Mouse (Mus musculus): ENCODE results near the gene Rgs7.

Rgs7 gene

GRCm38 (mm10) chr1:175307604-175308003 lies 184.7 kb downstream of the Rgs7 start:
- no peak for DNase-seq (ENCODE audit: extremely low spot score, low read depth, low spot score)

DNA sequence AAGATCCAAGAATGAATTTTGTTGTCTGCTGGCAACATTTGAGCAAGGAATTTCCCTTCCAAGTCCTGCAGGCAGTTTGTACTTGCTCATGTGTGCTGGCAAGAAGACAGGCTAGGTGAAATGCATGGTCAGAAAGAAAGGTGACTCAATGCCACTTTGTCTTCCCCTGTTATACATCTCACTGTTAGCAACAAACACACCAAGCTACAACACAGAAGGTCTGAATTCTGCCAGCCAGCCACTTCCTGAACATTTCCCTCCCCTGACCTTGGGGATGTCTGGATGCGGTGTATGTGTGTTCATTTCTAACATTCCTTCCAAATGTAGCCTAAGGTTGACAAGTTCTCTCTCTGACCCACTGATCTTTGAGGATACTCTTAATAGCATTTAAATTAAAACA lies 191.4 kb downstream of the Rgs7 start:
- DNase-seq (ENCODE audit: extremely low spot score, low read depth, low spot score), result no peak

DNA sequence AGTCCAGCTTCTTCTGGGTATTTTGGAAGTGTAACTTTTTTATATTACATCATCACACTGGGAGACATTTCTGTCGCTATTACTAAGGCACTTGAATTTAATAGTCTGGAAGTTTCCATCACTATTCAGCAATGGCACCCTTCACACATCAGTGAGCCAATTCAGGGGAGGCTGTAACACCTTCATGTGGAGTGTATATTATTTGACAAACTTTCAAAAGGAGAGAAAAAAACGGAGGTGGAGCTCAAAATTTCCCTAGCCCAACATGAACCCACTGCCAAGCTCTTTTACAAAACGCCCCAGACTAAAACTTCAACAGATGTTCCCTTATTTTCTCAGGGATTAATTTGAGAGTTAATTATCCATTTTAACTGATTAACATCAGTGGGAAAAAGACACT lies 191.9 kb downstream of the Rgs7 start:
- no peak for DNase-seq (ENCODE audit: extremely low spot score, low read depth, low spot score)

GRCm38 (mm10) chr1:175299603-175300397 lies 192.5 kb downstream of the Rgs7 start:
- no peak for DNase-seq (ENCODE audit: extremely low spot score, low read depth, low spot score)

DNA sequence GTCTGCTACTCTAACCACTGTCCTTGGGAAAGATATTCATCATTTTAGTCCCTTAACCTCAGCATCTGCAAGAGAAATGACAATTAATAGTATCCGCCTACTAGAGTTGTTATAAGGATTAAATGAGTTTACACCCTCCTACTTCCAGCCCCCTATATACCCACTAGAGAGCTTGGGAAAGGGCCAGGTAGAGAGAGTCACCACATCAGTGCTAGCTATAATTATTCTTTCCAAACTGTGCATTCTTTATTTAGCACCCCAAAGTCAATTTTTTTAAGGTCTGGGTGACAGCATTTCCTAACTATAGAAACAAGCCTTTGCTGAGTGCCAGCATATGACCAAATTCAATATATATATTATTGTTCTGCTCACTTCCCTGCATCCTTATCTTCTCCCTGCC lies 195.4 kb downstream of the Rgs7 start:
- no peak for DNase-seq (ENCODE audit: extremely low spot score, low read depth, low spot score)

- no peak for DNase-seq (ENCODE audit: extremely low spot score, low read depth, low spot score)
Measured at GRCm38 (mm10) chr1:175290072-175290471, 202.2 kb downstream of the Rgs7 start.

DNA sequence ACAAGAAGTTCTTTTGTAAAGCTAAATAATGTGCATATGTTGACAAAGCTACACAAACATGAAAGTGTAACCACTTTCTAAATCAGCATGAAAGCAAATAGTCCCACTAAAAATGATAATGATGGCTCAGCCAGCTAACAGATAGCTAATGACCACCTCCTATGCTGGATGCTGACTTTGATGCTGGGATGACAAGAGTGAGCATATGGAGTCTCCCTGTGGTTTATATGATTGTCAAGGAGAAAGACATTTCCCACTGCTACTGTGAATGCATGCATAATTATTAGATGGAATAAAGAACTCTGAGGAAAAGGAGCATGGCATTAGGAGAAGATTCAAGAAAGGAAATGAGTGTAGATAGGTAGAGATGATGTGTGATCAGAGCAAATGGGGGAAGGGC lies 230.0 kb downstream of the Rgs7 start:
- DNase-seq (ENCODE audit: extremely low spot score, low read depth, low spot score), result no peak

DNA sequence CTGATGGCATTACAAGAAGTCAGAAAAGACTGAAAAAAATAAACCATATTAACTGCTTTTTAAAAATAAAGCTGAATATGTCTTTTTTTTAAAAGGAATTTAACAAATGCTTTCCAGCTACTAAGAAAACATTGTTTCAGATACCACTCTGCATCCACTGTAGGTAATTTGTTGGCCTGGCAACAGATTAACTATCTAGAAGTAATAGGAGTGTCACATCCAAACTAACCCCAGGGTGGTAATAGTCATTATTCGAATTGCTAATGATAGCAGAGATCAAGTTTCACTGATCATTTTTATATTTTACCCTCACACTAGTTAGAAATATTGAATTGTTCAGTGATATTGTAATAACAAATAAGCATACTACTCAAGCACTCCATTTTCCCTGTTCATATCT lies 232.9 kb downstream of the Rgs7 start:
- no peak for DNase-seq (ENCODE audit: extremely low spot score, low read depth, low spot score)

DNA sequence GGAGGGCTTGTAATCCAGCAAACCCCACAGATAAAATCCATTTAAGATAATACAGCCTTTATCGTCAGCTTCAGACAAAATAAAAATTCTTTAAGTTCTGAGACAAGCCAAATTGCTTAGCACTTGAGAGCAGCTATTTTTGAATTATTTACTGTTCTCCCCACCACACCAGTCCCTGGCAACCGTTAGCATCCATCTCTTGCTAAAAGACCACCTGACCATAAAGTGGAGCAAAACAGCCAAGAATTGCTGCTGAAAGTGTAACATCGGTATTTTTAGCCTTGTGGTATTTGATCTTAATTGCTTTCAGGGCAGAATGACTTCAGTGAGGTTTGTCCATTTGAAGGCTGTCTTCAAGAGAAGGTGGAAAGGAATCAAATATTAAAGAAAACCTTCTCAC lies 237.1 kb downstream of the Rgs7 start:
- no peak for DNase-seq (ENCODE audit: extremely low spot score, low read depth, low spot score)

- no peak for DNase-seq (ENCODE audit: extremely low spot score, low read depth, low spot score)
Measured at GRCm38 (mm10) chr1:175254724-175255123, 237.6 kb downstream of the Rgs7 start.

GRCm38 (mm10) chr1:175242135-175242534 lies 250.2 kb downstream of the Rgs7 start:
- DNase-seq (ENCODE audit: extremely low spot score, low read depth, low spot score), result no peak

DNA sequence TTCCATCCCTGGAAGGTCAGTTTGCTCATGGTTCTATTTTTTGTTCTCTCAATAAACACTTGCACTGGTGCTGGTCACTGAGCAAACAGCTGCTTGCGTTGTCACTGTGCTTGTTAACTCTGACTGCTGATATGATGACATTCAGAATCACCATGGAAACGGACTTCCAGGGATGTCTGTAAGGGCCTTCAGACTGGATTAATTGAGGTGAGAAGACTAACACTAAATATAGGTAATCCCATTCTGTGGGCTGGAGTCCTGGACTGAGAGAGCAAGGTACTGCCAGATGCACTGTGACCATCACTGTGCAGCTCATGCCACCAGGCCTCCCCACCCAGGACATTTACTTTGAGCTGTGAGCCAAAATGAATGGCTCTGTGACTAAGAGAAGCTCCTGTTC lies 252.2 kb downstream of the Rgs7 start:
- DNase-seq (ENCODE audit: extremely low spot score, low read depth, low spot score), result no peak

DNA sequence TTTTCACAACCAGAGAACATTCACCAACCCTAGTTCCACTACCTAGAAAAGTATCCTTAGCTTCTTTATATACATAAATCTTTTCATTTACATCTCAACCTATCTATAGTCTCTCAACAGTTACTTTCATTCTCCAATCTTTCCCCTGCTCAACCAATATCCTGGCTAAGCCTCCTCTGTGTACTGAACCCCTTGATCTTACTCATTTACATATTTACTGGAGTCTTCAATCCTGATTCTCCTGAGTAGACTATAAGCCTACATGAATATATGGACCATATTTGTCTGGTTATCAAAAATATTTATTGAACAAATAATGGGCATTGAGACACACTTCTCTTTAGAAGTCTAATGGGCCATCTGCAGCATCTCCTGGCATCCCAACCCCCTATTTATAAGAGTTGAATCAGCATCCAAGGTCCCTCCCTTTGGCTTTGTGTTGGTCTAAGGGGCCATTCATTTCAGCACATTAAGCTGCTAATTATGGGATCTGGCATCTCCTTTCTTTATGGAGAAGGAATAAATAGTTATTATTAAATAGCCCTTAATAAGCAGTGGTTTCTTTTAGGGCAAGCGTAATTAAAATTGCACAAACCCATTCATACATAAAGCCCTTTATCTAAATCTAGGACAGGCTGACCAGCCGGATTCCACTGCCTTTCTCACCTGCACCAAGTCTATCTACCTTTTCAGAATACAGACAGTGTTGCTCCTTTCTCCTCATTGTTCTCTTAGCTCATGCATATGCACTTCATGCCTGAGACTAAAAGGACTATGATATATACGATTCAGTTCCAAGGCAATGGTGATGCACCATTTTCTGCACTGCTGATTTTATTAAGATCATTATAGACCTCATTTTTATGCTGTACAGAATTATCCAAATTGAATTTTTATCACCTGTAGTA lies 270.5 kb downstream of the Rgs7 start:
- DNase-seq (ENCODE audit: extremely low spot score, low read depth, low spot score), result no peak

DNA sequence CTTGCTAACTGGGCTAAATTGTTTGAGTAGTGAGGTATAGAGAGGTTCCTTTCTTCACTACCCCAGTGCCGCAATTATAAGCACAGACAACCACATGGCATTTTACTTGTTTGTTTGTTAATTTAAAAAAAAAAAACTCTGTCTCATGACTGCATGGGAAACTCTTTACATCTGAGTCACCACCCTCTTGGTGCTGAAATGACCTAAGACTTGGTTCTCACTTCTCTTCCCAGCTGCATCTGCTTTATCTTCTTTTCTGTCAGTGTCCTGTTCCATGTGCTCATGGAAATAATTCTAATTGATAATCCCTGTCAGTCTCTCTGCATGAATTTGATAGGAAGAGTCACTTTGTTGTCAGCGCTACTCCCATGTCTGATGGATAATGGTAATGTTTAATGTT lies 272.7 kb downstream of the Rgs7 start:
- no peak for DNase-seq (ENCODE audit: extremely low spot score, low read depth, low spot score)

DNA sequence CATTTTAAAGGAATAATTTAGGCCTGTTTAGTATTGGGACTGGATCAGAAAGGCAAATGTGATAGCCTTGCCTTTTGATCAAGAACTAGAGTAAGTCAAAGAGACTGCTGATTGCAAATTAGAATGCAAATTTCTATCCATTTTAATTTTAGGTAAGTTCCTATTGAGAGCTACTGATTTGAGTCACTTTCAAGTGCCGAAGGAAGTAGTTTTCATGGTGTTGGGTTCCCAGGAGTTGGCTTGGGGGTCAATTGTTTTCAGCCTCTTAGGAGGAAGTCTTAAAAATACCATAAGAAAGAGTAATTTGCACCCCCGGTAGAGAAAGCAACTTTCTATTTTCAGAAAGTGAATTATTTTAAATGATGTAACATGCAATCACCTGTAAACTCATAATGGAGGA lies 285.3 kb downstream of the Rgs7 start:
- no peak for DNase-seq (ENCODE audit: extremely low spot score, low read depth, low spot score)

DNA sequence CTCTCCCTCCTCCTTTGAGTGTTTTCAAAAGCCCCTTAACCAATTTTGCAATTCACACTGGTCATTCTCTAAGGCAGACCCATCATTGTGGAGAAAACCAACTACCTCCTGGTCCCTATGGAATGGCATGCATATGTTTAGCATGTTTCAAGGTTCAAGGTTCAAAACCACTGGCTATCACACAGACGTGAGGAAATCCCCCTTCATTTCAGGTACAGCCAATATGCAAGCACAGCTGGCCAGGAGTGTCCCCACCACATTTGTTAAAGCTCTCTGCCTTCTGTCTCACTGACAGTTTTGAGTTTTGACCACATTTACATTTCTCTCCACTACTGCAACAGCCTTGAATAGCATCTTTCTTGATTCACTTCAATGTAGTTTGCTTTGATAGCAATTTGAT lies 286.7 kb downstream of the Rgs7 start:
- DNase-seq (ENCODE audit: extremely low spot score, low read depth, low spot score), result no peak

GRCm38 (mm10) chr1:175203544-175203943 lies 288.8 kb downstream of the Rgs7 start:
- no peak for DNase-seq (ENCODE audit: extremely low spot score, low read depth, low spot score)

- no peak for DNase-seq (ENCODE audit: extremely low spot score, low read depth, low spot score)
Measured at GRCm38 (mm10) chr1:175202902-175203301, 289.4 kb downstream of the Rgs7 start.

GRCm38 (mm10) chr1:175198881-175199280 lies 293.4 kb downstream of the Rgs7 start:
- DNase-seq (ENCODE audit: extremely low spot score, low read depth, low spot score), result no peak

DNA sequence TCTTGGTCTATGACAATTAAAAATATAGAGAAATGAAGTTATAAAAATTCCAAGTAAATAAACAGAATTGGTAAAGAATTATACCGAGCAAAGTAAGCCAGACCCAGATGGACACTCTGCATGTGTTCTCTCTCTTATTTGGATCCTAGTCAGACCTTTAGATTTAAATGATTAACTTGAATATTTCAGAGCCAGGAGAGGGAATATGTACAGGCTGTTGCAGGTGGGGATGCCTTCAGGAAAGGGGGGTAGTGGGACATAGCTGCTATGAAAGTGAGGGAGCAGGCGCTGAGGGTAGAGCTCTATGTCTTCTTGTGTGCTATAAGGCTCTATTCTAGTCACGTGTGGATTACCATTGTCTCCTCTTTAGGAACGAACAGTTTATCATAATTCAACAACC lies 296.5 kb downstream of the Rgs7 start:
- DNase-seq (ENCODE audit: extremely low spot score, low read depth, low spot score), result no peak

- DNase-seq (ENCODE audit: extremely low spot score, low read depth, low spot score), result no peak
Measured at GRCm38 (mm10) chr1:175188186-175188585, 304.1 kb downstream of the Rgs7 start.

- no peak for DNase-seq (ENCODE audit: extremely low spot score, low read depth, low spot score)
Measured at GRCm38 (mm10) chr1:175185211-175185610, 307.1 kb downstream of the Rgs7 start.

Measured in hindlimb bud, embryonic 11.5 days (tissue).